Mouse (Mus musculus) small intestine, adult 2 months (tissue): ENCODE measurements around the gene Espl1.

Experiments used
- CTCF ChIP-seq: fragments of 200-500 bp; IDR thresholded peaks from 2 replicates; pipeline ENCODE4 v1.5.1; 2012; ENCODE audit warnings: low read depth, mild to moderate bottlenecking, control low read depth, inconsistent platforms, low read length, moderate library complexity, mixed read lengths; ENCODE audit not compliant: insufficient replicate concordance, insufficient read length; ENCODE audit errors: extremely low read depth
- POLR2A ChIP-seq: fragments of 200-500 bp; IDR thresholded peaks from 2 replicates; pipeline ENCODE4 v1.6.1; 2012; ENCODE audit warnings: low read depth, mild to moderate bottlenecking, control low read depth, inconsistent platforms, low read length, moderate library complexity

DNA sequence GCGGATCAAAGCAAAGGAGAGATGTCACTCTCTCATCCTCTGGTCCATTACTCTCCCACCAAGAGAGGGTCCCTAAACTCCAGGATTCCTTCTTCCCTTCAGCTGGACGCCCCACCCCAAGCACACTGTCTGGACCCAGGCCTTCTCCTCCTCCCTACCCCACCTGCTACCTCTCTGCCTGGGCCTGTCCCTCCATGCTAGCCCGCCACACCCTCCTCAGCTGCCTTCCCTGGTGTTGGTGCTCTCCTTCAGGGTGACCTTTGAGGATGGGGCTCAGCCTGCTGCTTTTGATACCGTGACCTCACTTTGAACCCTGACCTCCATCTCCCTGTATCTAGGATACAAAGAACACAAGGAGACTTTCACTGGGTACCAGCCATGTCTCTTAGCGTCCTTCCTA, 45.5 kb upstream of the Espl1 start:
- TF ChIP-seq CTCF = no peak
- TF ChIP-seq POLR2A = no peak
